Mouse (Mus musculus) kidney, adult 2 months (tissue): Measurements from ENCODE around the gene Tango2.

Experiments
- CTCF ChIP-seq: fragments of 200-500 bp; conservative IDR thresholded peaks from 2 replicates; pipeline ENCODE4 v1.5.1; 2011; ENCODE audit warnings: low read depth, mild to moderate bottlenecking, control low read depth, low read length, moderate library complexity, mixed read lengths; ENCODE audit not compliant: insufficient read depth, insufficient read length
- POLR2A ChIP-seq: fragments of 200-500 bp; IDR thresholded peaks from one replicate; pipeline ENCODE4 v1.6.1; 2011; ENCODE audit warnings: low read depth, low read length, control low read depth

DNA sequence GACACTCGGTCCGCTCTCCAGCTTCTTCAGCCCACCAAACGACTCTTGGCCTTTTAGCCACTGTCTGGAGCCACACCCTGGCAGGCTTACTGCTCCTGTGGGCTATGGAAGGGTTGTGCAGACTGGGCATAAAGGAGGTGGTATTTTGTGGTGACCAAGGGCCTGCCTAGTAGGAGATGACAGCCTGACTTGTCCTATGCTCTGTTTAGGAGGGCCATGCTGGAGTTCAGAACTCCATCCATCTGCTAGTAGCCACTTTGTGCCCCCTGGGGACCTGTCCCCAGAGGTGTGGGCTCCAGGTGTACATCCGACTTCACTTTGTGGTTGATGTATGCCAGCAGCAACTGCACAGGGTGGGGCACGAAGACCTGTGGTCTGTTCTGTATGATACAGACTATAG lies 45.7 kb upstream of the Tango2 start:
- TF ChIP-seq CTCF (no peak), POLR2A (no peak)
